Mouse (Mus musculus) ES-E14 (cell line): ENCODE data around the gene Gabrd. TPM values are rescaled to one million over a fixed set of nuclear protein-coding genes. Genes with fewer than 3 reads are reported as not detected.

Experiments
- DNase-seq: peaks from one replicate; pipeline ENCODE4 v3.0.0-alpha.2; 2013; ENCODE audit warnings: low read depth, low spot score
- H3K27ac ChIP-seq: 2 replicates; pipeline ENCODE4 v1.5.1; 2012; ENCODE audit warnings: low read depth, mild to moderate bottlenecking, low read length, moderate library complexity, mixed read lengths; ENCODE audit not compliant: poor library complexity, insufficient read depth, severe bottlenecking
- H3K36me3 ChIP-seq: 2 replicates; pipeline ENCODE4 v1.6.1; 2012; ENCODE audit warnings: mild to moderate bottlenecking, low read length, moderate library complexity, mixed read lengths; ENCODE audit not compliant: control insufficient read depth, poor library complexity, insufficient read depth, severe bottlenecking
- H3K4me1 ChIP-seq, 2 experiments: fragments of 150-350 bp in 1 of 2; sonication (generic) in 1 of 2; 2 replicates each; pipeline ENCODE4 v1.6.1; 2012; ENCODE audit warnings: low read length in 2 of 2, mild to moderate bottlenecking in 1 of 2, mixed read lengths in 1 of 2; ENCODE audit not compliant: control insufficient read depth in 2 of 2, insufficient read depth in 2 of 2, poor library complexity in 1 of 2
- H3K4me3 ChIP-seq, 2 experiments: fragments of 150-350 bp in 1 of 2; sonication (generic) in 1 of 2; 2 replicates each; pipeline ENCODE4 v1.5.1; 2012; ENCODE audit warnings: low read length in 2 of 2, low read depth in 1 of 2, mild to moderate bottlenecking in 1 of 2, mixed read lengths in 1 of 2; ENCODE audit not compliant: insufficient read depth in 1 of 2, poor library complexity in 1 of 2, severe bottlenecking in 1 of 2
- H3K9ac ChIP-seq: 2 replicates; pipeline ENCODE4 v1.6.1; 2012; ENCODE audit warnings: low read depth, mild to moderate bottlenecking, low read length, mixed read lengths; ENCODE audit not compliant: poor library complexity, insufficient read depth, severe bottlenecking
- H3K9me3 ChIP-seq: fragments of 150-350 bp; sonication (generic); 2 replicates; pipeline ENCODE4 v1.6.1; 2012; ENCODE audit warnings: low read depth, mild to moderate bottlenecking, low read length; ENCODE audit not compliant: control insufficient read depth, insufficient read depth
- CHD2 ChIP-seq: IDR thresholded peaks from 2 replicates; pipeline ENCODE4 v1.6.1; 2014; ENCODE audit warnings: mild to moderate bottlenecking, low read depth, low read length, inconsistent platforms
- HCFC1 ChIP-seq: IDR thresholded peaks from 2 replicates; pipeline ENCODE4 v1.6.1; 2012; ENCODE audit warnings: low read length, inconsistent platforms, borderline replicate concordance; ENCODE audit not compliant: insufficient read depth
- MAFK ChIP-seq: IDR thresholded peaks from 2 replicates; pipeline ENCODE4 v1.6.1; 2014; ENCODE audit warnings: mild to moderate bottlenecking, low read depth, low read length, inconsistent platforms; ENCODE audit not compliant: insufficient read depth
- ZC3H11A ChIP-seq: IDR thresholded peaks from 2 replicates; pipeline ENCODE4 v1.6.1; 2012; ENCODE audit warnings: low read depth, mild to moderate bottlenecking, inconsistent platforms, low read length, borderline replicate concordance
- ZNF384 ChIP-seq: IDR thresholded peaks from 2 replicates; pipeline ENCODE4 v1.6.1; 2012; ENCODE audit warnings: low read depth, low read length, inconsistent platforms
- in situ Hi-C, 2 experiments: fragments of 600-800 bp; cut with MboI; formaldehyde crosslinking; loops; one replicate each; pipeline ENCODE4 v1.15.1; 2025; ENCODE audit warnings: low sequenced_read_pairs in 2 of 2, inconsistent platforms in 1 of 2; ENCODE audit not compliant: unreplicated experiment in 2 of 2
- total RNA-seq: library from RNA; depleted of rRNA; stranded (reverse); fragments of 300-350 nt; gene quantifications from 2 replicates; pipeline ENCODE4 v1.2.3, GENCODE M21; 2012; rRNA removed

The Gabrd gene
- total RNA-seq = not detected in 2 replicates

DNA sequence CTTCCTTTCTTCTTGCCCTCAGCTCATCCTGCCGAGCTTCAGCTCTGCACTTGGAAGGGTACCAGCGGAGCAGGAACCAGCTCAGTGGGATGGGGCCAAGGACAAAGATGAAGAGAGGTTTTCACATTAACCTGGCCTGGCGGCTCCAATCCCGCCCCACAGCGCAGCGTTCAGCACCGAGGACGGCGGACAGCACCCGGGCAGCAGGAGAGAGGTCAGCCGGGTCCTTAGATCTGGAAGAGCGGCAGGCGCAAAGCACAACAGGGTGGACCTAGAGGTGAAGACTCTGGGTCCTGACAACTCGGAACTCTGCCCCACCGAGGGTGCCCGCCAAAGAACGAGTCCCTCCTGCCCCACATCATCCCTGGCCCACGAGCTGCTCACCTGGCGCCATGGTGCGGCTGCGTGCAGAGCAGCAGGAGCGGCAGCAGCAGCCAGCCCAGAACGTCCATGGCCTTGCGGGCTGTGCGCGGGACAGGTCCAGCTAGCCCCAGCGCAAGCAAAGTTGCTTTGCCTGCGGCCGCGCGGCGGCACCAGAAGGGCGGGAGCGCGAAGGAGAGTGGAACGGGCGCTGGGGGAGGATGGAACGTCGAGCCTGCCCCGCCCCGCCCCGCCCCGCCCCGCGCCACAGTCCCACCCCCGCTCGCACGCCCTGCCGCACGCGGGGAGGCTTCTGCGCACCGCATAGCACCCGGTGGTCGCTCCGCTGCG, at the start of gene Gabrd:
Gene Gabrd (minus strand): TSS at position 602 of the 711 bp plus-strand sequence.
- TF ChIP-seq HCFC1 (no peak), ZC3H11A (no peak), CHD2 (no peak), ZNF384 (no peak), MAFK (no peak)
- Histone ChIP-seq H3K36me3 (no peaks in the 10 kb centered on the region), H3K27ac (no peak within 1 kb of the TSS; the same call in 1 of the 2 replicates), H3K4me1 (peaks cover 0 to 3% of the 10 kb centered on the region in 2 experiments; a peak in 1 of 4 replicates), H3K9ac (no peak within 1 kb of the TSS), H3K4me3 (peak within 1 kb of the TSS; percentile 55 to 68), H3K9me3 (no peaks in the 10 kb centered on the region)
- in situ Hi-C loops = no loop called here
- no peak for DNase-seq

DNA sequence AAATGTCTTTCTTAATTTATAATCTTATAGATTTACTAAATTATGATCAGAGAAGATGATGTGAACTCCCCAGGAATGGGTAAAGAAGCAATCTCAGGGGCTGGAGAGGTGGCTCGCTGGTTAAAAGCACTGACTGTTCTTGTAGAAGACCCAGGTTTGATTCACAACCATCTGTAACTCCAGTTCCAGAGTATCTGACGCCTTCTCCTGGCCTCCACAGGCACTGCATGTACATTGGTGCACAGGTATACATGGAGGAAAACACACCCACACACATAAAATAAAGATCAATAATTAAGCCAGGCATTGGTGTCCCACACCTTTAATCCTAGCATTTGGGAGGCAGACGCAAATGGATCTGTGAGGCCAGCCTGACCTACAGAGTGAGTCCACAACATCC, 44.9 kb upstream of the Gabrd start:
- no peaks in the 10 kb centered on the region; a peak in 1 of 4 replicates for H3K4me1 ChIP-seq
- H3K27ac ChIP-seq = no peak overlapping the region
- in situ Hi-C loops = no loop called here
- no peak for TF ChIP-seq CHD2
- TF ChIP-seq MAFK = no peak
- TF ChIP-seq HCFC1 = no peak
- no peak for TF ChIP-seq ZC3H11A
- H3K9me3 ChIP-seq = no peaks in the 10 kb centered on the region
- no peaks in the 10 kb centered on the region for H3K36me3 ChIP-seq
- no peak overlapping the region for H3K9ac ChIP-seq
- no peak overlapping the region for H3K4me3 ChIP-seq
- no peak for DNase-seq

DNA sequence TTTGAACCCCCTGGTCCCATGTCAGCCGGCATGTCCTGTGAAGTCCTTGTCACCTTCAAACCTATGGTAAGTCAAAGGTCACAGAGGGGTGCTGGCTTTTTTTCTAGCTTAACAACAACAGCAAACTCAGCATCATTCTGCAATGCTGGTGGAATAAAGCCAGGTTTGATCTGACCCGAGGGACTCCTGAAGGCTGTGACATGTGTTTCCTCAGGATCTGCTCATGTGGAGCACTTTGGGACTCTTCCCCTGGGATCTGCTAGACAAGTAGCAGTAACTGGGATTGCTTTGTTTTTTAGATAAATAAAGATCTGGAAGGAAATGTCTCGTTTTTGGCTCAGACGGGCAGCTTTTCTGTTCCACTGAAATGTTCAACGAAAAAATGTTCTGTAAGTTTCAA, 36.1 kb upstream of the Gabrd start:
- in situ Hi-C loops = no loop called here
- H3K36me3 ChIP-seq = no peaks in the 10 kb centered on the region
- no peak for DNase-seq
- H3K4me3 ChIP-seq = no peak overlapping the region
- TF ChIP-seq MAFK = no peak
- no peak for TF ChIP-seq CHD2
- TF ChIP-seq ZC3H11A = no peak
- no peak for TF ChIP-seq ZNF384
- TF ChIP-seq HCFC1 = no peak
- H3K4me1 ChIP-seq = no peaks in the 10 kb centered on the region
- H3K9me3 ChIP-seq = no peaks in the 10 kb centered on the region
- H3K9ac ChIP-seq = no peak overlapping the region
- no peak overlapping the region for H3K27ac ChIP-seq

DNA sequence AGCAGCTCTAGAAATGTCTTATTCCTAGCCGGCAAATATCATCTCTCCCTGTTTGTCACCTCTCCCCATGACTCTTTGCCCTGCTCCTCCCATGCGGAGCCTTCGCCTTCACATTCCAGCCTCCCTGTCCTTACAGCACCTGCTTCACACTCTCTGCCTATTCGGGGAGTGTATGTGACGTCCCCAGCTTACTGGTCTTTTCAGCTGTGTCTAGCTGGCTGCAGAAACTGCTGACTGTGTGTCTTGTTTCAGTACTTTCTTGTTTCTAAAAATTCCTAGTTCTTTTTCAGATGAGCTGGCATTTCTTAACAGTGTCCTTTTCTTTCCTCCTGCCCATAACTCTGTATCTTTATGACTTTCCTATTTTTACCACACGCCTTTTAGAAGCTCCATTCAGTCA, 34.4 kb upstream of the Gabrd start:
- TF ChIP-seq HCFC1 = no peak
- TF ChIP-seq ZC3H11A = no peak
- no peak for TF ChIP-seq MAFK
- no peak for TF ChIP-seq ZNF384
- no peak for TF ChIP-seq CHD2
- no peaks in the 10 kb centered on the region for H3K4me1 ChIP-seq
- H3K36me3 ChIP-seq = no peaks in the 10 kb centered on the region
- H3K4me3 ChIP-seq = no peak overlapping the region
- H3K9me3 ChIP-seq = no peaks in the 10 kb centered on the region
- no peak overlapping the region for H3K27ac ChIP-seq
- in situ Hi-C loops = no loop called here
- no peak for DNase-seq
- H3K9ac ChIP-seq = no peak overlapping the region
